Mouse (Mus musculus): ENCODE results near the gene Map4k5.

The Map4k5 gene

GRCm38 (mm10) chr12:69838376-69838775 lies 54.6 kb downstream of the Map4k5 start:
- DNase-seq (ENCODE audit: low read depth), result no peak

- DNase-seq (ENCODE audit: low read depth), result no peak
Observed at GRCm38 (mm10) chr12:69833982-69834604, 58.9 kb downstream of the Map4k5 start.

GRCm38 (mm10) chr12:69831239-69831910 lies 61.6 kb downstream of the Map4k5 start:
- DNase-seq (ENCODE audit: low read depth), result no peak

- DNase-seq (ENCODE audit: low read depth), result no peak
Observed at GRCm38 (mm10) chr12:69828214-69828613, 64.8 kb downstream of the Map4k5 start.

- no peak for DNase-seq (ENCODE audit: low read depth)
Observed at GRCm38 (mm10) chr12:69824881-69825597, 68.0 kb downstream of the Map4k5 start.

- no peak for DNase-seq (ENCODE audit: low read depth)
Observed at GRCm38 (mm10) chr12:69814272-69814671, 78.7 kb downstream of the Map4k5 start.

- DNase-seq (ENCODE audit: low read depth), result no peak
Observed at GRCm38 (mm10) chr12:69813596-69813995, 79.4 kb downstream of the Map4k5 start.

GRCm38 (mm10) chr12:69812986-69813385 lies 80.0 kb downstream of the Map4k5 start:
- no peak for DNase-seq (ENCODE audit: low read depth)

GRCm38 (mm10) chr12:69811976-69812375 lies 81.0 kb downstream of the Map4k5 start:
- no peak for DNase-seq (ENCODE audit: low read depth)

GRCm38 (mm10) chr12:69809439-69809838 lies 83.6 kb downstream of the Map4k5 start:
- DNase-seq (ENCODE audit: low read depth), result no peak

GRCm38 (mm10) chr12:69807399-69807985 lies 85.5 kb downstream of the Map4k5 start:
- DNase-seq (ENCODE audit: low read depth), result no peak

- no peak for DNase-seq (ENCODE audit: low read depth)
Observed at GRCm38 (mm10) chr12:69805148-69805547, 87.9 kb downstream of the Map4k5 start.

- DNase-seq (ENCODE audit: low read depth), result no peak
Observed at GRCm38 (mm10) chr12:69804393-69805070, 88.5 kb downstream of the Map4k5 start.

GRCm38 (mm10) chr12:69803196-69803595 lies 89.8 kb downstream of the Map4k5 start:
- DNase-seq (ENCODE audit: low read depth), result no peak

- no peak for DNase-seq (ENCODE audit: low read depth)
Observed at GRCm38 (mm10) chr12:69800586-69800985, 92.4 kb downstream of the Map4k5 start.

GRCm38 (mm10) chr12:69796311-69796710 lies 96.7 kb downstream of the Map4k5 start:
- no peak for DNase-seq (ENCODE audit: low read depth)

GRCm38 (mm10) chr12:69790530-69791505 lies 102.2 kb downstream of the Map4k5 start, which contains the start of gene Cdkl1:
Gene Cdkl1 (minus strand): TSS chr12:69791267.
- DNase-seq (ENCODE audit: low read depth), result no peak

- DNase-seq (ENCODE audit: low read depth), result no peak
Observed at GRCm38 (mm10) chr12:69789766-69790529, 103.1 kb downstream of the Map4k5 start.

- no peak for DNase-seq (ENCODE audit: low read depth)
Observed at GRCm38 (mm10) chr12:69788380-69788779, 104.6 kb downstream of the Map4k5 start.

- DNase-seq (ENCODE audit: low read depth), result no peak
Observed at GRCm38 (mm10) chr12:69785471-69785870, 107.5 kb downstream of the Map4k5 start.

Measured in c-Kit-positive CD71-positive TER-119-negative erythroid progenitor cells, embryonic 14.5 days (primary cell).